Mouse (Mus musculus): ENCODE data around the gene Ttc33. TPM values are rescaled to one million over a fixed set of nuclear protein-coding genes. Genes with fewer than 3 reads are reported as not detected.
A peak's percentile ranks its signal among the peaks of the same experiment; 100 is the strongest.

The Ttc33 gene
- polyA plus RNA-seq (2016; fragmentation: Nextera tagmentation; extraction: Ambion mirVana) = 38.1 and 40.9 TPM in 2 replicates

- peak within 1 kb of the TSS; percentile 81 for H3K9ac ChIP-seq (replicated peaks)
- peak within 1 kb of the TSS; percentile 94 for H3K4me3 ChIP-seq (replicated peaks)
- H3K4me1 ChIP-seq (replicated peaks) = peaks cover 7% of the 10 kb centered on the region
- WGBS = under 1% methylated on average over 55 of the region's 55 CpGs
- H3K36me3 ChIP-seq = peaks cover 13% of the 10 kb centered on the region; the same call in 1 of the 2 replicates
- no peaks in the 10 kb centered on the region for H3K27me3 ChIP-seq
- H3K27ac ChIP-seq = peak within 1 kb of the TSS; percentile 88
- ATAC-seq (ENCODE audit: insufficient number of reproducible peaks, insufficient read depth, low FRiP score, low TSS enrichment, low read depth) = peak; percentile 82
- peak within 1 kb of the TSS; percentile 80 for H3K4me2 ChIP-seq
- no peaks in the 10 kb centered on the region for H3K9me3 ChIP-seq
These were observed at the start of gene Ttc33 for GRCm38 (mm10) chr15:5185366-5186292. Ttc33 (plus strand) TSS chr15:5185525.

GRCm38 (mm10) chr15:5138021-5138856 is 47.1 kb upstream of the Ttc33 start:
- ATAC-seq (ENCODE audit: insufficient number of reproducible peaks, insufficient read depth, low FRiP score, low TSS enrichment, low read depth) = no peak
- no peak overlapping the region for H3K9ac ChIP-seq (replicated peaks)
- 82% methylated on average over 9 of the region's 9 CpGs for WGBS
- no peak overlapping the region for H3K4me3 ChIP-seq (replicated peaks)
- H3K4me1 ChIP-seq (replicated peaks) = no peaks in the 10 kb centered on the region
- H3K4me2 ChIP-seq = no peak overlapping the region
- no peaks in the 10 kb centered on the region for H3K9me3 ChIP-seq
- no peaks in the 10 kb centered on the region for H3K27me3 ChIP-seq
- no peaks in the 10 kb centered on the region for H3K36me3 ChIP-seq
- H3K27ac ChIP-seq = no peak overlapping the region

GRCm38 (mm10) chr15:5139366-5139765 is 46.0 kb upstream of the Ttc33 start:
- Histone ChIP-seq H3K36me3 (no peaks in the 10 kb centered on the region), H3K4me3 (replicated peaks) (no peak overlapping the region), H3K27me3 (no peaks in the 10 kb centered on the region), H3K27ac (no peak overlapping the region), H3K9me3 (no peaks in the 10 kb centered on the region), H3K4me1 (replicated peaks) (no peaks in the 10 kb centered on the region), H3K9ac (replicated peaks) (no peak overlapping the region), H3K4me2 (no peak overlapping the region)
- no peak for ATAC-seq (ENCODE audit: insufficient number of reproducible peaks, insufficient read depth, low FRiP score, low TSS enrichment, low read depth)
- 87% methylated on average over 2 of the region's 2 CpGs for WGBS

- WGBS = 86% methylated on average over 7 of the region's 7 CpGs
- H3K4me2 ChIP-seq = no peak overlapping the region
These were observed 45.5 kb upstream of the Ttc33 start for GRCm38 (mm10) chr15:5139863-5140262.

GRCm38 (mm10) chr15:5140357-5140756 is 45.0 kb upstream of the Ttc33 start:
- no peaks in the 10 kb centered on the region for H3K9me3 ChIP-seq
- H3K4me3 ChIP-seq (replicated peaks) = no peak overlapping the region
- H3K36me3 ChIP-seq = no peaks in the 10 kb centered on the region
- H3K4me1 ChIP-seq (replicated peaks) = peaks cover 9% of the 10 kb centered on the region
- no peak for ATAC-seq (ENCODE audit: insufficient number of reproducible peaks, insufficient read depth, low FRiP score, low TSS enrichment, low read depth)
- H3K27ac ChIP-seq = no peak overlapping the region
- no peak overlapping the region for H3K9ac ChIP-seq (replicated peaks)
- no peaks in the 10 kb centered on the region for H3K27me3 ChIP-seq
- no peak overlapping the region for H3K4me2 ChIP-seq

More at GRCm38 (mm10) chr15:5139863-5140262, 45.5 kb upstream of the Ttc33 start:
- H3K36me3 ChIP-seq = no peaks in the 10 kb centered on the region
- H3K27ac ChIP-seq = no peak overlapping the region
- H3K9ac ChIP-seq (replicated peaks) = no peak overlapping the region
- no peaks in the 10 kb centered on the region for H3K9me3 ChIP-seq
- no peak for ATAC-seq (ENCODE audit: insufficient number of reproducible peaks, insufficient read depth, low FRiP score, low TSS enrichment, low read depth)
- no peaks in the 10 kb centered on the region for H3K27me3 ChIP-seq
- H3K4me1 ChIP-seq (replicated peaks) = peaks cover 4% of the 10 kb centered on the region
- no peak overlapping the region for H3K4me3 ChIP-seq (replicated peaks)

GRCm38 (mm10) chr15:5142047-5142446 is 43.3 kb upstream of the Ttc33 start:
- no peak for ATAC-seq (ENCODE audit: insufficient number of reproducible peaks, insufficient read depth, low FRiP score, low TSS enrichment, low read depth)
- no peaks in the 10 kb centered on the region for H3K27me3 ChIP-seq
- no peak overlapping the region for H3K4me2 ChIP-seq
- H3K4me3 ChIP-seq (replicated peaks) = no peak overlapping the region
- H3K4me1 ChIP-seq (replicated peaks) = peaks cover 11% of the 10 kb centered on the region
- H3K36me3 ChIP-seq = no peaks in the 10 kb centered on the region
- H3K9ac ChIP-seq (replicated peaks) = no peak overlapping the region
- no peak overlapping the region for H3K27ac ChIP-seq
- 54% methylated on average over 5 of the region's 5 CpGs for WGBS
- H3K9me3 ChIP-seq = no peaks in the 10 kb centered on the region

- Histone ChIP-seq H3K9me3 (no peaks in the 10 kb centered on the region), H3K9ac (replicated peaks) (no peak overlapping the region), H3K4me1 (replicated peaks) (peaks cover 12% of the 10 kb centered on the region), H3K4me2 (no peak overlapping the region), H3K27me3 (no peaks in the 10 kb centered on the region), H3K27ac (no peak overlapping the region), H3K4me3 (replicated peaks) (no peak overlapping the region), H3K36me3 (no peaks in the 10 kb centered on the region)
- 76% methylated on average over 5 of the region's 5 CpGs for WGBS
- ATAC-seq (ENCODE audit: insufficient number of reproducible peaks, insufficient read depth, low FRiP score, low TSS enrichment, low read depth) = no peak
These were observed 42.6 kb upstream of the Ttc33 start for GRCm38 (mm10) chr15:5142714-5143113.

- ATAC-seq (ENCODE audit: insufficient number of reproducible peaks, insufficient read depth, low FRiP score, low TSS enrichment, low read depth) = peak; percentile 85
- Histone ChIP-seq H3K4me2 (peak within 1 kb of the TSS; percentile 67), H3K4me3 (replicated peaks) (peak within 1 kb of the TSS; percentile 80), H3K9me3 (no peaks in the 10 kb centered on the region), H3K36me3 (no peaks in the 10 kb centered on the region), H3K4me1 (replicated peaks) (peaks cover 20% of the 10 kb centered on the region), H3K27me3 (no peaks in the 10 kb centered on the region), H3K9ac (replicated peaks) (peak within 1 kb of the TSS; percentile 84), H3K27ac (peak within 1 kb of the TSS; percentile 93)
- under 1% methylated on average over 72 of the region's 80 CpGs for WGBS
These were observed 41.8 kb upstream of the Ttc33 start, which contains the start of gene Prkaa1 for GRCm38 (mm10) chr15:5143361-5144020. Prkaa1 (plus strand) TSS chr15:5143861.

GRCm38 (mm10) chr15:5144021-5144778 is 41.1 kb upstream of the Ttc33 start:
- peak overlapping the region; percentile 93 for H3K27ac ChIP-seq

GRCm38 (mm10) chr15:5145196-5145945 is 40.0 kb upstream of the Ttc33 start:
- 42% methylated on average over 9 of the region's 9 CpGs for WGBS
- Histone ChIP-seq H3K36me3 (no peaks in the 10 kb centered on the region), H3K9ac (replicated peaks) (no peak overlapping the region), H3K4me2 (peak overlapping the region; percentile 67), H3K9me3 (no peaks in the 10 kb centered on the region), H3K4me3 (replicated peaks) (peak overlapping the region; percentile 80), H3K4me1 (replicated peaks) (peaks cover 33% of the 10 kb centered on the region), H3K27me3 (no peaks in the 10 kb centered on the region), H3K27ac (no peak overlapping the region)
- no peak for ATAC-seq (ENCODE audit: insufficient number of reproducible peaks, insufficient read depth, low FRiP score, low TSS enrichment, low read depth)

More at GRCm38 (mm10) chr15:5144021-5144778, 41.1 kb upstream of the Ttc33 start:
- WGBS = under 1% methylated on average over 54 of the region's 61 CpGs
- Histone ChIP-seq H3K9me3 (no peaks in the 10 kb centered on the region), H3K36me3 (no peaks in the 10 kb centered on the region), H3K27me3 (no peaks in the 10 kb centered on the region), H3K4me1 (replicated peaks) (peaks cover 27% of the 10 kb centered on the region), H3K4me2 (peak overlapping the region; percentile 67), H3K9ac (replicated peaks) (peak overlapping the region; percentile 84), H3K4me3 (replicated peaks) (peak overlapping the region; percentile 80)
- ATAC-seq (ENCODE audit: insufficient number of reproducible peaks, insufficient read depth, low FRiP score, low TSS enrichment, low read depth) = peak; percentile 81

Data from limb, embryonic 12.5 days (tissue).